Mouse (Mus musculus): ENCODE measurements around the gene Kif17.
A peak's percentile ranks its signal among the peaks of the same experiment; 100 is the strongest.

Gene Kif17

DNA sequence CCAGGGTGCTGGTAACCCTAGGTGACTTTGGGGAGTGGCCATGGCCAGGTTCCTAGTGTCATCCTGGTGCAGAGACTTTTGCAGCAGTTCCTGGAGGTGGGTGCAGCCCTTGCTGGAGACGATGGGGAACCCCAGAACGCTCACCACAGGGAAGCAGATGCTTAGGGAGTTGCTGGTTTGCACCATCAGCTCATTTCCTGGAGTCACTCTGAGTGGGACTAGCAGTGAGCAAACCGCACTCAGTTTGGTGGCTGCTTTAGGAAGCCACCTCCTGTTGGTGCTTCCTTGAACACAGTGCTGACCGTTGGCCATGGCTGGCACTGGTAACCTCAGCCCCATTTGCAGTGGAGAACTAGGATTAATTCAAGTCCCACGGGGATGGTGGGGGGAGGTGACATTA is 9.2 kb downstream of the Kif17 start:
- DNase-seq (ENCODE audit: low read depth, low spot score) = no peak

DNA sequence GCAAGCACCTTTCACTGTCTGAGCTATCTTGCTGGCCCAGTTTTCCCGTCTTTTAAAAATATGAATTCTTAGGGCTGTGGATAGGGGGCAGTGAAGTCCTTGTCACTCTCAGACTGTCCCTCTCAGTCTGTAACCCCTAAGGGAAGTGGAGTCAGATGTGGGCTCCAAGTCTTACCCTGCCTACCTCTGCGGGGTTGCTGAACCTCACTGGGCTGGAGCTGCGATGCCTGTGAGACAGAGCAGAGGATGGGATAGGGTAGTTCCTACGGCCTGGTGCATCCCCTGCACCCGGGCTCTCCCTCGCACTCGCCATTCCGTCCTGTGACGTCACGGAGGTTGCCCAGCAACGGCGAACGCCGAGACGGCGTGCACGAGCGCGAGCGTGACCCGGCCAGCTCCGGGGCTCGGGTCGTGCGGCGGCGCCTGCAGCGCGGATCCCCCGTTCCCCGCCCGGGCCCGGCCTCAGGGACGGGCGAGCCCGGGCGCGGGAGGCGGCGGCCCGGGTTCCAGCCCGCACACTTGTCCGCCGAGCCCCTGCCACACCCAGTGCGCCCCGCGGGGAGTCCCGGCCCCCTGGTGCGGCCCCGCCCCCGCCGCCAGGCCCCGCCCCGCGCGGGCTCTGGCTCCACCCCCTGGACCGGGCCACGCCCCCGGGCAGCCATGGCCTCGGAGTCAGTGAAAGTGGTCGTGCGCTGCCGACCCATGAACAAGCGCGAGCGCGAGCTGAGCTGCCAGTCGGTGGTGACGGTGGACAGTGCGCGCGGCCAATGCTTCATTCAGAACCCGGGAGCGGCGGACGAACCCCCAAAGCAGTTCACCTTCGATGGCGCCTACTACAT is 11.8 kb downstream of the Kif17 start:
- peak; percentile 84 for DNase-seq (ENCODE audit: low read depth, low spot score)

DNA sequence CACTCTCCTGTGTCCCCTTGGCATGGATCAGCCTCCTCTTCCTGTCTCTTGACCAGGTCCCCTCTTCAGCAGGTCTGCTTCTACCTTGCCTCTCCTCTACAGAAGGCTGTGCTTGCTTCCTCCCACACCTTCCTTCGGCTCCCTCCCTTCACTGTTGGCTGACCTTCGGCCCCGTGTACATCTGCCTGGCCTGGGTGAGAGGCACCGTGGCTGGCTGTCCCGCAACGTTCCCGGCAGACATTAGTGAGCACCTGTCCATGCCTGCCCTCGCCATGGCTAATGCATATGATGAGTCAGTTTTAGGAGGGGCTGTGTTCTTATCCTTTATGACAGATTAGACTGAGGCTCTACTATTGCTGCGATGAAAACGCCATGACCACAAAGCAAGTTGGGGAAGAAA is 17.6 kb downstream of the Kif17 start:
- no peak for DNase-seq (ENCODE audit: low read depth, low spot score)

DNA sequence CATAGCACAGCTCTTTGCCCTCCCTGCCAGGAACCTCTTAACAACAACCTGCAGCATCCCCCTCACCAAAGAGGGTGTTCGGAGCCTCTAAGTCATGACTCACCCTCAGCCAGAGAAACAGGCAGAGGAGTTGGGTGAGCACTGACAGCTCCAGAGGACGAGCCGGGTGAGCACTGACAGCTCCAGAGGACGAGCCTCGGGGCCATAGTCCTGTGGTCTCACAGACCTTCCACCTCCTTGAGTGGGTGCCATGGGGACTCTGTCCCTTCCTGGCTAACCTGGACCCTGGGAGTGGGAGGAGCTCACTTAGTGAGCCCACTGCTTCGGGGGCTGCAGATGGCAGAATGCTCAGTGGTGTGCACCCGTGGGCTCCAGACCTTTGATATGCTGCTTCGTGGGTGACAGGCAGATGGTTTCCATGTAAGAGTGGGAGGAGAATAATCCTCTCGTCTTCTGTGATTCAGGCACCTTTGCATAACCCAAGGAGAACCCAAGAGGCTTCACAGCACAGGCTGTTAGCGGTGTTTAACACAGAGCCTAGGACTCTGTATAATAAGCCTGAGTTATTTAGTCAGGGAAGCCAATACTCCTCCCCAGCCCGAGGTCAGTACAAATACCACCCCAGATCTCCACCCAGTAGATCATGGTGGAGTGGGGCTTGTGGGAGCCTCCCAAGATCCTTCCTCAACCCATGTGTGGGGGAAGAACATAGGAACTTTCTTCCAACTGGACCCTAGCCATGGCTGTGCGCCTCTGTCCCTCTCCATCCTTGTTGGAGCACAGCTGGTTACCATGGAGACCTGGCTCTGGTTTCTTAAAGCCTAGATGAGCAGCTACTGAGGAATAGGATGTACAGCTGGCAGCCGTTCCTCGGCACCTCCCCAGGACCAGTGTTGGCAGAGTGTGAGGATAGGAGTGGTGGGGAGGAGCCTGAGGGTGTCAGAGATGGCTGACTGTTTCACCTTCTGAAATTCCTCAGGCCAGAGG is 22.1 kb downstream of the Kif17 start:
- peak; percentile 45 for DNase-seq (ENCODE audit: low read depth, low spot score)

GRCm38 (mm10) chr4:138278346-138278745 is 28.1 kb downstream of the Kif17 start:
- DNase-seq (ENCODE audit: low read depth, low spot score) = no peak

- DNase-seq (ENCODE audit: low read depth, low spot score) = peak; percentile 97
These were observed 32.6 kb downstream of the Kif17 start for GRCm38 (mm10) chr4:138282834-138283233.

- no peak for DNase-seq (ENCODE audit: low read depth, low spot score)
These were observed 36.2 kb downstream of the Kif17 start for GRCm38 (mm10) chr4:138286411-138286810.

- DNase-seq (ENCODE audit: low read depth, low spot score) = no peak
These were observed 38.5 kb downstream of the Kif17 start for GRCm38 (mm10) chr4:138288691-138289090.

GRCm38 (mm10) chr4:138292028-138292427 is 41.8 kb downstream of the Kif17 start:
- DNase-seq (ENCODE audit: low read depth, low spot score) = no peak

DNA sequence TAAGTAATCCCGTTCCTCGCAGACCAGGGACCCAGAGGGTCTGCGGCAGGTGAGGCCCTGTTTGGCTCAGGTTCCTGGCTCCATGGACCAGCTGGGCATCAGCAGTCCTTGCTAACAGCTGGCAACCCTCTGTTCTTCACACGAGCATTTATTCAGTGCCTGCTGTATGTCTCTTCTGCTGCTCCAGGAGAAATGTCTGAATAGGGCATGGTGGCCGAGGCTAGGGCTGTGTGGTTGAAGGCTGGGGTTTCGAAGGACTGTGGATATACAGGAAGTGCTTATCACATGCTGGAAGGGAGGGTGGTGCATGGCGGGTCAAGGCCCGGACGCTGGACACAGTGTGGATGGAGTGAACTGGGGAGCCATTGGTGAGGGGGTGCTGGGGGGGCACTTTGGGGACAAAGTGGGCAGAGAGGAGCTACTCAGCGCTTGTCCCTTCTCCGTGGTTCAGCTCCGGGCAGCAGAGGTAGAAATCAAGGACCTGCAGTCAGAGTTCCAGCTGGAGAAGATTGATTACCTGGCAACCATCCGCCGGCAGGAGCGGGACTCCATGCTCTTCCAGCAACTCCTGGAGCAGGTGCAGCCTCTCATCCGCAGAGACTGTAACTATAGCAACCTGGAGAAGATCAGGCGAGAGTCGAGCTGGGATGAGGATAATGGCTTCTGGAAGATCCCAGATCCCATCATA is 43.2 kb downstream of the Kif17 start:
- DNase-seq (ENCODE audit: low read depth, low spot score) = peak; percentile 42

DNA sequence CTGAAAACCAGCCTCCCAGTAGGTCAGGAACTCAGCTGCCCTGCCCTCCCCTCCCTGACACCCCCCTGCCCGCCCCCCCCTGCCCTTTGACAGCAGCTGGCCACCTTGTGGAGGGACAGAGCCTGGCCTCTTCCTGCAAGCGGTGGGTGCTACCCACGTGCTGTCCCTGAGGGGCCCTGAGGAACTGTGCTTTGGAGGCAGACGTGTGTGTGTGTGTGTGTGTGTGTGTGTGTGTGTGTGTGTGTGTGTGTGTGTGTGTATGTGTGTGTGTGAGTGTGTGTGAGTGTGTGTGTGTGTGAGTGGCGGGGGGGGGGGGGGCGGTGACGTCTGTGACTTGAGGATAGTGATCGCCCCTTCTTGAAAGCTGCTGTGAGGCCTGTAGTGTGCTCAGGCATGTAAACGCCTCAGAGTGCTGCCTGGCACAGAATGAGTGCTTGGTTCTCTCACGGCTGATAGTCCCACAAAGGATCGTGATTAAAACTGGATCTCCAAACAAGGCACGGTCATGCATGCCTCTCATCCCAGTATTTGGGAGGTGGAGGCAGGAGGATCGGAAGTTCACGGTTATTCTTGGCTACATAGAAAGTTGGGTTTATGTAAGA is 43.8 kb downstream of the Kif17 start:
- no peak for DNase-seq (ENCODE audit: low read depth, low spot score)

DNA sequence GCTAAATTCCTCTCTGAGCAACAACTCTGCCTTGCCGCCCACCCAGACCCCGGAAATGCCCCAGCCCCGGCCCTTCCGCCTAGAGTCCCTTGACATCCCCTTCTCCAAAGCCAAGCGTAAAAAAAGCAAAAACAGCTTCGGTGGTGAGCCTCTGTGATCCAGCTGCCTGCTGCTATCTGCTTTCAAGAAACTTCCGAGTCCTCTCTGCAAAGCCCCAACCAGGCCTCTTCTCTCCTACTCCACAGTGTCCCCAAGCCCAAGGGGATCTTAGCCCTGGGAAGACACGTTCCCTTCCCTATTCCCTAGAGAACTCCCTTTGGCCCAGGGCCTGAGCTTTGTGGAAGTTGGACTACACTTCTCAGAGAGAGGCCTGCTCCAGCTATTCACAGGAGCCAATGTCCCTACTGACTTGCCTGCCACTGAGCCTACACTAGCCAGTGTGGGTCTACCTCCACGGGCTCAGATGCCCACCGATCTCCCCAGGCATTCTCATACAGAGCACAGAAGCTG is 51.1 kb downstream of the Kif17 start:
- DNase-seq (ENCODE audit: low read depth, low spot score) = no peak

DNA sequence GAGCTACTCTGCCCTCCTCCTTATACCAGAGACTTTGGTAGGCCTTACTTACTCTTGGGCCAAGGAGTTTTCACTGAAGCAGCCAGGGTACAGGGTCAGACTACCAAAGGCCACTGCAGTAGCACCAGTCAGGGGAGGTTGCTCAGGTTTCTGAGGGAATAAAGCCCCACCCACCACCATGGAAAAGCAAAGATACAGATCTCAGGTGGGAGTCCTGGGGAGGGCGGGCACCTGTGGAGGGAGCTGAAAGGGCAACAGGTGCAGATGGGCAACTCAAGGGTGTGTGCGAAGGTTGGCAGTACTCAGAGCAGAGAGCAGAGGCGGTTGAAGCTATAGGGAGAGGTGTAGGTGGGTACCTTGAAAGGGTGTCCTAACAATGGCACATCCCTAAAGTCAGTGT is 52.8 kb downstream of the Kif17 start:
- no peak for DNase-seq (ENCODE audit: low read depth, low spot score)

DNA sequence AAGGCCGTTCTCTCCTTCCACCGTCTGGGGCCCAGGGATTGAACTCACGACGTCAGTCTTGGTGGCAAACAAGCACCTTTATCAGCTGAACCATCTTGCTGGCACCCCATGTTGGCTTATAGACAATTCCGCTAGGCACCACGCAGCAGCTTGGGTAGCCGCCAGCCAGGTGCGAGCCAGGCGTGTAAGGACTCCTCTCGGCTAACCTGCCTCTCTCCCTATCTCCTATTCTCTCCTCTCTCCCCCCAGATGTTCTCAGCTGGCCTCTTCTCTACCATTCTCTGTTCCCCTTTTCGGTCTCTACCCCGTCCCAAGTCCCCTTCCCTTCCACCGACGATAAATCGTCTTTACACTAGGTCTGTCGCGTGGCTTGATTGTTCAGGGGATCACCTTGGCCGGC is 53.5 kb downstream of the Kif17 start:
- DNase-seq (ENCODE audit: low read depth, low spot score) = no peak

- peak; percentile 100 for DNase-seq (ENCODE audit: low read depth, low spot score)
These were observed 54.3 kb downstream of the Kif17 start, which contains the start of gene Ddost for GRCm38 (mm10) chr4:138304340-138305104. Gene Ddost, plus strand, starts transcription at chr4:138304730.

- no peak for DNase-seq (ENCODE audit: low read depth, low spot score)
These were observed 56.8 kb downstream of the Kif17 start for GRCm38 (mm10) chr4:138307025-138307424.

DNA sequence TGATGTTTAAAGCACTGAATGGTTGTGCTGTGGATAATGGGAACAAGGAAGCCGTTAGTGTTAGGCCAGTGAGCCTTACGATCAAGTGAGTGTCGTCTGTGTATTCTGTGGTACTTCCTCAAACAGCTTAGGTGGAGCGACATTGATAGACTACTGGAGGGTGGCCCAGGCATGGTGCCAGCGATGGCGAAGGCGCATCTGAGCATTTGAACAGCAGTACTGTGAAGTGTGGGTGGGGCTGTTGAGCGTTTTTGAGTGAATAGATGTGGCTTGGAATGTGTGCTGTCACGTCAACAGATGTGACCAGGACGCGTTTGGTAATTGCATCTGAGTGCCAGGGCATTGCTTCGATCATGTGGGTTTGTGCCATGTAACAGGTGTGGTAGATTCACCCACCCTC is 57.5 kb downstream of the Kif17 start:
- no peak for DNase-seq (ENCODE audit: low read depth, low spot score)

- no peak for DNase-seq (ENCODE audit: low read depth, low spot score)
These were observed 60.2 kb downstream of the Kif17 start for GRCm38 (mm10) chr4:138310311-138310910.

DNA sequence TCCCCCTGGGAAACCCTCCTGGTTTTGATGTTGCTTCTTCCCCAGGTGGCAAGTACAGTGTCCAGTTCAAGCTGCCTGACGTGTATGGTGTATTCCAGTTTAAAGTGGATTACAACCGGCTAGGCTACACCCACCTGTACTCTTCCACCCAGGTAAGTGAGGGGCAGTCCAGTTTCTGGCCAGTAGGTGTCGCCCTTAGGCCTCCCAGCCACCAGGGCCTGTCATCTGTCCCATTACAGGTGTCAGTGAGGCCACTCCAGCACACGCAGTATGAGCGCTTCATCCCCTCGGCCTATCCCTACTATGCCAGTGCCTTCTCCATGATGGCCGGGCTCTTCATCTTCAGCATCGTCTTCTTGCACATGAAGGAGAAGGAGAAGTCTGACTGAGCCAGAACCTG is 61.4 kb downstream of the Kif17 start:
- DNase-seq (ENCODE audit: low read depth, low spot score) = peak; percentile 58

- no peak for DNase-seq (ENCODE audit: low read depth, low spot score)
These were observed 61.9 kb downstream of the Kif17 start for GRCm38 (mm10) chr4:138312105-138312504.
